ENCODE assay signal across 23 mouse cellular contexts in the genomic region with DNA sequence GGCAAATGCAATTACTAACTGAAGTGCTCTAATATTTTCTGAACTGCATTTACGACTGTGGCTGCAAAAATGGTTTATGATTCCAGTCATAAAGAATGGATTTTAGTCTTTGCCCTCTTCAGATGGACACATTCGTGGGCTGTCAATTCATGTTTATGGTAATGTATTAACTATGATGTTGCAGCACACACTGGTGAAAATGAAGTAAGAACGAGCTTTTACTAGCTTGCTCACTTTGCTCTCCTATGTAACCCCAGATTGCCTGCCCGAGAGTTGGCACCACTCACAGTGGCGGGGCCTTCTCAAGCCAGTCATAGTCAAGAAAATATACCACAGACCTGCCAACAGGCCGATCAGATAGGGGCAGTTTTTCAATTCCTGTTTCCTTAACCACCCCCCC.
"Had no signal": no experiment of that assay in that cellular context is flagged by ENCODE, and none has a peak within 500 bp of the region (broad histone marks: within the 10 kb centered on the region; RNA-seq: fewer than 3 reads in every experiment).

No protein-coding gene starts in this region.

- H3K9ac ChIP-seq: liver, postnatal 0 days; lung, embryonic 15.5 days; midbrain, embryonic 13.5 days; midbrain, embryonic 15.5 days; neural tube, embryonic 13.5 days; neural tube, embryonic 15.5 days; stomach, embryonic 15.5 days had no signal

- H3K4me3 ChIP-seq: lung, embryonic 15.5 days; megakaryocyte, embryonic 14.5 days; midbrain, embryonic 13.5 days; midbrain, embryonic 15.5 days; myocyte; neural tube, embryonic 13.5 days; neural tube, embryonic 15.5 days; stomach, embryonic 15.5 days had no signal

- H3K36me3 ChIP-seq: lung, embryonic 15.5 days; midbrain, embryonic 13.5 days; midbrain, embryonic 15.5 days; neural tube, embryonic 13.5 days; neural tube, embryonic 15.5 days; stomach, embryonic 15.5 days had no signal

- DNase-seq: liver, postnatal 0 days; lung, adult 2 months; lung, postnatal 14 days; lung, postnatal 36 days; retina, postnatal 1 day; right cerebral cortex, adult 18-20 months; right cerebral cortex, postnatal 25 days; right cerebral cortex, postnatal 4 days; thymus, adult 2 months; thymus, postnatal 25 days; thymus, postnatal 4 days had no signal

- H3K4me2 ChIP-seq: lung, embryonic 15.5 days; midbrain, embryonic 11.5 days; midbrain, embryonic 13.5 days; midbrain, embryonic 15.5 days; neural tube, embryonic 13.5 days; neural tube, embryonic 15.5 days; stomach, embryonic 15.5 days had no signal

- H3K27me3 ChIP-seq: lung, embryonic 15.5 days; megakaryocyte, embryonic 14.5 days; midbrain, embryonic 13.5 days; midbrain, embryonic 15.5 days; neural tube, embryonic 13.5 days; neural tube, embryonic 15.5 days; stomach, embryonic 15.5 days had no signal

- ATAC-seq: liver, postnatal 0 days; lung, postnatal 0 days; midbrain, embryonic 13.5 days; midbrain, embryonic 15.5 days had no signal

- H3K27ac ChIP-seq: lung, embryonic 15.5 days; macrophage; midbrain, embryonic 13.5 days; midbrain, embryonic 15.5 days; neural tube, embryonic 13.5 days; neural tube, embryonic 15.5 days; stomach, embryonic 15.5 days; stomach, postnatal 0 days had no signal

- H3K4me1 ChIP-seq: lung, embryonic 15.5 days; megakaryocyte, embryonic 14.5 days; midbrain, embryonic 13.5 days; midbrain, embryonic 15.5 days; neural tube, embryonic 13.5 days; neural tube, embryonic 15.5 days; stomach, embryonic 15.5 days had no signal

- H3K9me3 ChIP-seq: lung, embryonic 15.5 days; midbrain, embryonic 13.5 days; midbrain, embryonic 15.5 days; neural tube, embryonic 13.5 days; neural tube, embryonic 15.5 days; stomach, embryonic 15.5 days had no signal
